Mouse (Mus musculus) embryonic facial prominence, embryonic 12.5 days (tissue): ENCODE results near the gene Hist1h3d. TPM values are rescaled to one million over a fixed set of nuclear protein-coding genes. Genes with fewer than 3 reads are reported as not detected.

Experiments used
- ATAC-seq: fragments of 200-750 bp; cut with Nextera tagmentation; 2 replicates; pipeline ENCODE4 v1.8.0; 2017; ENCODE audit not compliant: insufficient number of reproducible peaks, insufficient read depth, low FRiP score, low TSS enrichment
- H3K27ac ChIP-seq: fragments of 300-500 bp; sonication (generic); 2 replicates; pipeline ENCODE4 v1.5.1; 2016; ENCODE audit warnings: mild to moderate bottlenecking
- H3K27me3 ChIP-seq: fragments of 300-500 bp; sonication (generic); 2 replicates; pipeline ENCODE4 v1.6.1; 2016; ENCODE audit warnings: mild to moderate bottlenecking, moderate library complexity
- H3K36me3 ChIP-seq: fragments of 300-500 bp; sonication (generic); 2 replicates; pipeline ENCODE4 v1.6.1; 2016; ENCODE audit warnings: mild to moderate bottlenecking
- H3K4me1 ChIP-seq: fragments of 300-500 bp; sonication (generic); 2 replicates; pipeline ENCODE4 v1.6.1; 2016
- H3K4me2 ChIP-seq: fragments of 300-500 bp; sonication (generic); replicated peaks from 2 replicates; pipeline ENCODE4 v1.6.1; 2016; ENCODE audit warnings: mild to moderate bottlenecking, moderate library complexity
- H3K4me3 ChIP-seq: fragments of 300-500 bp; sonication (generic); 2 replicates; pipeline ENCODE4 v1.5.1; 2016; ENCODE audit warnings: mild to moderate bottlenecking
- H3K9ac ChIP-seq: fragments of 300-500 bp; sonication (generic); 2 replicates; pipeline ENCODE4 v1.6.1; 2016; ENCODE audit warnings: mild to moderate bottlenecking, moderate library complexity
- H3K9me3 ChIP-seq: fragments of 300-500 bp; sonication (generic); 2 replicates; pipeline ENCODE4 v1.6.1; 2016; ENCODE audit warnings: mild to moderate bottlenecking, moderate library complexity
- WGBS: fragments of 180-500 bp; shearing (Covaris S2); methylation state at CpG from one replicate; pipeline ENCODE4 v1.1.7; 2016; 5-methylcytosine and 5-hydroxymethylcytosine counted together
- polyA plus RNA-seq: library from polyadenylated mRNA; unstranded; fragments of >200 nt; fragmentation: Nextera tagmentation; extraction: Ambion mirVana; gene quantifications from 2 replicates; pipeline ENCODE4 v1.2.1, GENCODE M21; 2016

Hist1h3d gene
- polyA plus RNA-seq, 1 experiment from 2014 or later: 5.5 TPM

DNA sequence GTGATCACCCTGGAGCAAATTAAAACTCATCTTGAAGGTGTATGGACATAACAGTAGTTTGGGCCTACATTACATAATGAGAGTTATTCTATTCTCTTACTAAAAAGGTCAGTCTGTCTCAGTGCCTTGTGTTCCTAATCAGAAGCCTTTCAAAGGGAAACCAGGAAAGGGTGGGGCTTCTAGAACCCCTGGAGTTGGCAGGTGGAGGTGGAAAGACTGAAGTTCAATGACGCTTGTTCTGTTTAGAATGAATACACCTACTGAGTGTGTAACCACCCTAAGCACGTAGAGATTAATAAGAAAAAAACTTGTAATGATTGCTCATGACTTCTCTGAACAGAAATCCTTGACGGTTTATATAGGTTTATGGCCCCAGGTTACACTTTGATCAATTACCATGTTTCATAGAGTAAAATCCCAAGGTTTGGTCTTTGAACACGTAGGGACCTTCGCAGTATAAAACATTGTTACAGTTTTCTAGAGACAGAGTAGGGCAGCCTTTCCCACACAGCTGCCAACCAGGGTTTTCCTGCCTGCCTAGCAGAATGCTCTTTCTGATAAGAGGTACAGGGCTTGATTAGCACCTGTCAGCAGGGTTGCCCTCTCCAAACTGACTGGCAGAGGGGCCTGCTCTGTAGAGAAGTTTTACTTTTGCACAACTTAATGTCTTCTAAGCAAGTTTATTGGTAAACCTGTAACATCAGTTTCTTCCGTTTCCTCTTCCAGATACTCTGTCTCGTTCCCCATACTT lies 20.2 kb downstream of the Hist1h3d start:
- Histone ChIP-seq H3K4me3 (no peak overlapping the region), H3K4me1 (peaks cover 5% of the 10 kb centered on the region; the same call in 1 of the 2 replicates), H3K36me3 (no peaks in the 10 kb centered on the region), H3K9ac (no peak overlapping the region), H3K9me3 (no peaks in the 10 kb centered on the region), H3K27me3 (no peaks in the 10 kb centered on the region), H3K4me2 (no peak overlapping the region), H3K27ac (no peak overlapping the region)
- WGBS: 83% methylated on average over 7 of the region's 7 CpGs
- no peak for ATAC-seq

DNA sequence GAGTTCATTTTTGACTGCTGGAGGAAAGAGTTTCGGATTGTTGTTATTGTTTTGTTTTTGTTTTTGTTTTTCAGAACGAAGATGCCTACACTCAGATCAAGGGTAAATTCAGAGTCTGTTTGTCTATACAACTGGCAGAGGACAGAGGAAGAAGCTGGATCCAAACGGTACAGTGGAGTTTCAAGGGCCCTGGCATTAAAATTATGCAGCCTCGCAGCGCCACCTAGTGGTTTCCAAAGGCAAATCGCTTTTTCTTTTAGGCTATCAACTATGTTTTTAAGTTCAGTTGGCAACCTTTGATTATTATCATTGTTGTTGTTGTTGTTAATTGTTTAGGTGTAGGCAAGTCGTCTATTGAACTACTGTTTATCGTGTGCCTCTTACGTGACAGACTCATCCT lies 22.4 kb downstream of the Hist1h3d start:
- ATAC-seq: no peak

DNA sequence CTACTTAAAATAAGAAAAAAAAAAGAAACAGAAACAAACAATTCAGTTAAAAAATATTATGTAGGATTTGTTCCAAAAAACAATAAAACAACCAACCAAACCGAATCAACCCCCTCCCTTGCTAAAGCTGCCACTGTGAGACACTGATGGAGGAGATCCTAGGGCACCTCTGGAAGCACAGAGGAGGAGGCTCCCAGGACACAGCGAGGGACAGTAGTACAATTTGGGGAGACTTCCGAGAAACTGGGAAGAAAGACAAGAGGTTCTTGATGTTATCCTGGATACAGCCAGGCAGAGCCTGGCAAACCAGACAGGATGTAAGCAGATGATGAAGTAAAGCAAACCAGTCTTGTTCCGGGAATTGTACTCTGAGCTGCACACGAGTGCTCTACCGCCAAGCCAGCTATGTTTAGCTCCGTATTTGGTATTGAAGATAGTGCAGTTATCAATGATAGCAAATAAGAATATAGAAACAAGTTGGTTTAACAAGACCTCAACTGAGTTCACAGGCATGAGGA lies 27.7 kb downstream of the Hist1h3d start:
- Histone ChIP-seq H3K36me3 (no peaks in the 10 kb centered on the region), H3K27ac (no peak overlapping the region), H3K4me2 (no peak overlapping the region), H3K9me3 (no peaks in the 10 kb centered on the region), H3K9ac (no peak overlapping the region), H3K4me1 (no peaks in the 10 kb centered on the region), H3K27me3 (no peaks in the 10 kb centered on the region), H3K4me3 (no peak overlapping the region)
- no peak for ATAC-seq
- WGBS: 81% methylated on average over 7 of the region's 7 CpGs

More for the DNA sequence above, 22.4 kb downstream of the Hist1h3d start:
- 6% methylated on average over 9 of the region's 9 CpGs for WGBS
- peaks cover 3% of the 10 kb centered on the region; the same call in 1 of the 2 replicates for H3K4me1 ChIP-seq
- no peak overlapping the region for H3K4me2 ChIP-seq
- H3K36me3 ChIP-seq: no peaks in the 10 kb centered on the region
- no peaks in the 10 kb centered on the region for H3K27me3 ChIP-seq
- no peak overlapping the region for H3K27ac ChIP-seq
- H3K9me3 ChIP-seq: no peaks in the 10 kb centered on the region
- H3K4me3 ChIP-seq: no peak overlapping the region
- no peak overlapping the region for H3K9ac ChIP-seq

DNA sequence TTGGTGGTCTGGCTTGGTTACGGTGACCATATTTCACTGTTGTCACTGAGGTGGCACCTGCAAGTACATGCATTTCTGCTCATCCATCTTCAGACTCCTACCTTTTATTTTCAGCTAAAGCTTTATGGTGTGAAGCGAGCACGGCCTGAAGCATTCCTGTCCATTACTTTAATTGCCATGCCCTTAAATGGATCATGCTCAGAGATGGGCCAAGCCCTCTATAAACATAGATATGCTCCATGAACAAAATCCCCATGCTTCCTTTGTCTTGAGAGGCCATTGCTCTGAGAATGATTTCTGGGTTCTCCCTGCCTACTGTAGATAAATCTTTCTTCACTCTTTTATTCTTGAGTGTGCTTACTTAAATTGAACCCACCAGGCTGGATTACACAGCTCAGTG lies 28.9 kb downstream of the Hist1h3d start:
- Histone ChIP-seq H3K9ac (no peak overlapping the region), H3K9me3 (no peaks in the 10 kb centered on the region), H3K4me3 (no peak overlapping the region), H3K4me1 (no peaks in the 10 kb centered on the region), H3K27me3 (no peaks in the 10 kb centered on the region), H3K36me3 (no peaks in the 10 kb centered on the region), H3K4me2 (no peak overlapping the region), H3K27ac (no peak overlapping the region)
- no peak for ATAC-seq
- WGBS: 89% methylated on average over 3 of the region's 3 CpGs

DNA sequence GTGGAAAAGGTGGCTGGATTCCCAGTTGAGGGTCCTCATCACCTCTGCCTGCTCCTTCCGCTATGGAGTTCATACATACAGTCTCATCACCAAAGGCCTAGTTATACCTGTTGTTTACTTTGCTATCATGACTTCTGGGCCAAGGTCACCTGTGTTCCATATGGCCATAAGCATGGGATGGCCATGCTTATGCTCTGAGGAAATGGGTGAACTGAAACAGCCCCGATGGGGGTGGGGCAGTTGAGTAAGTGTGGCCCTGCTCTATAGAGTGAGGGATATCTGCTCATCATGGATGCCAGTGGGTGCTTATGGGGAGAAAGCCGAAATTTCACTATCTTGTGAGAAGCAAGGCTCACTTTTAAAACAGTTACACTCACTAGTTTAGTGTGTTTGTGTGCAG lies 29.5 kb downstream of the Hist1h3d start:
- Histone ChIP-seq H3K27me3 (no peaks in the 10 kb centered on the region), H3K4me2 (no peak overlapping the region), H3K27ac (no peak overlapping the region), H3K9ac (no peak overlapping the region), H3K4me1 (no peaks in the 10 kb centered on the region), H3K9me3 (no peaks in the 10 kb centered on the region), H3K36me3 (no peaks in the 10 kb centered on the region), H3K4me3 (no peak overlapping the region)
- WGBS: 90% methylated on average over 3 of the region's 3 CpGs
- ATAC-seq: no peak

DNA sequence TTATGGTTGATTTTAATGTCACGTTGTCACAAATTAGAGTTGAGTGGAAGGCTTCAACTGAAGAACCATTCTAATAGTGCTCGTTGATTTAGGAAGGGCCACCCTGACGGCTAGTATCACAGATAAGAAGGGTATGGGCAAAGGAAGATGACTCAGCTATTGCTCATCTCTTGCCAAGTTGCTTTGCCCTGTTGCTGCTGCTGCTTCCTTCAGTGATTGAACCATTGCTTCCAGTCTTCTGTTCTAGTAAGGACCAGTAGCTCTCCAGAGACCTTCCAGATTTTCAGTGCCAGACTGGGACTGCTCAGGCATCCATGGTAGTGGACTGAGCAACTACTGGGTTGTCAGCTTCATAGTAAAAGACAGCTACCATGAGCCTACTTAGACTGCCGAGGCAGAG lies 33.6 kb downstream of the Hist1h3d start:
- H3K27ac ChIP-seq: no peak overlapping the region
- no peak overlapping the region for H3K9ac ChIP-seq
- H3K4me3 ChIP-seq: no peak overlapping the region
- no peaks in the 10 kb centered on the region for H3K9me3 ChIP-seq
- no peak for ATAC-seq
- no peaks in the 10 kb centered on the region for H3K27me3 ChIP-seq
- WGBS: 84% methylated on average over 4 of the region's 4 CpGs
- H3K4me1 ChIP-seq: no peaks in the 10 kb centered on the region
- no peak overlapping the region for H3K4me2 ChIP-seq
- no peaks in the 10 kb centered on the region for H3K36me3 ChIP-seq

DNA sequence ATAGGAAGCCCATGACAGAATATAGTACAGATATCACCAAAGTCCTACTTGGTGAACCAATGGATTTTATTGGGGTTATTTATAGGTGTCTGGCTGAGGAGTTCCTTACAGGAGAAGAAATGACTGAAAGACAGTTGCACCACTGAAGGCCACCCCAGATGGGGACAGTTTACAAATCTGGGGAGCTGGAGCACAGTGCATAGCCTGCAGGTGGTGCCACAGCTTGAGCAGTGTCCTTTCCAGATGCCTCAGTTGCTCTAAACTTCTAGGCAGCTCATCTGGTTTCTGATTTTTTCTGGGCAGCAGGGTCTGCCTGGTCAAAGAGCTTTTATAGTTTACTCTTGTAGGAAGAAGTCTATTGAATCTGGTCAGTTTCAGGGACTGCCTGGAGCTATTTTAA lies 34.3 kb downstream of the Hist1h3d start:
- no peak overlapping the region for H3K4me3 ChIP-seq
- no peaks in the 10 kb centered on the region for H3K9me3 ChIP-seq
- no peaks in the 10 kb centered on the region for H3K36me3 ChIP-seq
- H3K9ac ChIP-seq: no peak overlapping the region
- no peaks in the 10 kb centered on the region for H3K4me1 ChIP-seq
- no peak overlapping the region for H3K4me2 ChIP-seq
- no peak for ATAC-seq
- no peak overlapping the region for H3K27ac ChIP-seq
- H3K27me3 ChIP-seq: no peaks in the 10 kb centered on the region

DNA sequence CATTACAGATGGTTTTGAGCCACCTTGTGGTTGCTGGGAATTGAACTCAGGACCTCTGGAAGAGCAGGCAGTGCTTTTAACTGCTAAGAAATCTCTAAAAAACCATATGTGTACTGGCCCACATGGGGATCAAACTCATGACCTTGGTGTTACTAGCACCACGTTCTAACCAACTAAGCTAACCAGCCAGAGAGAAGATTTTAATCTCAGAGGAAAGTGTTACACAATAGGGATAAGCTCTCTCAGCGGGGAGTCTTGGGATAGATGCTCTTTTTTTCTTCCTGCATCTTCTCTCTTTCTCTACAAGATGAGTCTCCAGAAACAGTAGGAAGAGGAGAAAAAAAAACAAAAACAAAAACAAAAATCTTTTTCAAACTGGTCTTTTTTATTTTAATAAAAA lies 34.8 kb downstream of the Hist1h3d start:
- H3K4me1 ChIP-seq: no peaks in the 10 kb centered on the region
- H3K4me2 ChIP-seq: no peak overlapping the region
- 65% methylated on average over 2 of the region's 2 CpGs for WGBS
- H3K9ac ChIP-seq: no peak overlapping the region
- H3K9me3 ChIP-seq: no peaks in the 10 kb centered on the region
- no peak overlapping the region for H3K4me3 ChIP-seq
- no peaks in the 10 kb centered on the region for H3K36me3 ChIP-seq
- no peak overlapping the region for H3K27ac ChIP-seq
- H3K27me3 ChIP-seq: no peaks in the 10 kb centered on the region
- no peak for ATAC-seq

DNA sequence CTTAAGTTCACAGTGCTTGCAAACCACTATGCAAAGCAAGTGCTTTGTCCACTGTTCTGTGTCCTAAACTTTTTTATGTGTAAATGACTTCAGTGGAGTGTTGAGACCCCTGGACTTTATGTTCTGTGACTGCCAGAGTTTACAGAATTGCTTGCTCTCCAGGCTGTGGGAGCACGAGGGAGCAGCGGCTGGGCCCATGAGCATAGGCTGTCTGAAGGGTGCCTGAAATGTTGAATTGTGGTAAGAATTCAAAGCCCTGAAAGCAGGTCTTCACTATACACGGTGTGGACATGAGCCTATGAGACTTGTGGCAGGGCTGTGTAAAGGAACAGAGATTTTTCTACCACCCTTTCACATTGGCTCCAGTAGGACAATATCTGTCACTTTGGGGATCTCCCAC lies 36.1 kb downstream of the Hist1h3d start:
- no peak overlapping the region for H3K4me2 ChIP-seq
- H3K27me3 ChIP-seq: no peaks in the 10 kb centered on the region
- H3K9me3 ChIP-seq: no peaks in the 10 kb centered on the region
- no peak overlapping the region for H3K27ac ChIP-seq
- ATAC-seq: no peak
- H3K4me1 ChIP-seq: no peaks in the 10 kb centered on the region
- 89% methylated on average over 3 of the region's 3 CpGs for WGBS
- H3K4me3 ChIP-seq: no peak overlapping the region
- H3K36me3 ChIP-seq: no peaks in the 10 kb centered on the region
- H3K9ac ChIP-seq: no peak overlapping the region

DNA sequence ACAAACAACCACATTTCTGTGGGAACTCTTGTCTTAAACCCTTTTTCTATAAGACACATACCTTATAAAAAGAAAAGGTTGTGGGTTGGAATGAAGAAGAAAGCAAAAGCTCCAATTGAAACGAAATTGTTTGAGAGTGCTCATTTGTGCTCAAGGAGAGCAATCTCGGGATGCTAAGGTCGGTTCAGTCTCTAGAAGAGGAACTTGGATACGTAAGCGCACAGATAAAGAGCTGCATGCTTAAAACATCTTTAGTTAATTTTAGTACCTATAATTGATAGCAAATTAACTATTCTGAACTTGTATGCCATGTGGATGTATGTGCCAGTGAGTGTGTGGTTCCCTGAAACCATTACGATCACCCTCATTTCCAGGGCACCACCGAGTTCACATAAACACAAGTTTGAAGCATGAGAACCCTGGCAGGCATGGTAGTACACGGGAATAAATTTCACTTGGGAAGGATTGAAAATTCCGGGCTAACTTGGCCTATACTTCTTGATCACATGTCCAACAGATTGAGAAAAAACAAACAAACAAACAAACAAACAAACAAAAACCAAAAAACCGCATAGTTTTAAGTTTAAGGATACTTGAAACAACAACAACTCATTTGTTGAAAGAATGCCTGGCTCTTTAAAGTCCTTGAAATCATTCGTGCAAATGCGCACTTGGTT lies 44.6 kb downstream of the Hist1h3d start:
- no peak for ATAC-seq
- H3K4me2 ChIP-seq: peak overlapping the region; percentile 82
- H3K9ac ChIP-seq: peak overlapping the region; percentile 66
- H3K36me3 ChIP-seq: no peaks in the 10 kb centered on the region
- peak overlapping the region; percentile 98 for H3K27ac ChIP-seq
- peak overlapping the region; percentile 69 for H3K4me3 ChIP-seq
- H3K9me3 ChIP-seq: no peaks in the 10 kb centered on the region
- H3K4me1 ChIP-seq: 0 out of 2 replicates have a peak, but pooled peaks cover 2% of the 10 kb centered on the region
- 56% methylated on average over 12 of the region's 12 CpGs for WGBS
- H3K27me3 ChIP-seq: no peaks in the 10 kb centered on the region

DNA sequence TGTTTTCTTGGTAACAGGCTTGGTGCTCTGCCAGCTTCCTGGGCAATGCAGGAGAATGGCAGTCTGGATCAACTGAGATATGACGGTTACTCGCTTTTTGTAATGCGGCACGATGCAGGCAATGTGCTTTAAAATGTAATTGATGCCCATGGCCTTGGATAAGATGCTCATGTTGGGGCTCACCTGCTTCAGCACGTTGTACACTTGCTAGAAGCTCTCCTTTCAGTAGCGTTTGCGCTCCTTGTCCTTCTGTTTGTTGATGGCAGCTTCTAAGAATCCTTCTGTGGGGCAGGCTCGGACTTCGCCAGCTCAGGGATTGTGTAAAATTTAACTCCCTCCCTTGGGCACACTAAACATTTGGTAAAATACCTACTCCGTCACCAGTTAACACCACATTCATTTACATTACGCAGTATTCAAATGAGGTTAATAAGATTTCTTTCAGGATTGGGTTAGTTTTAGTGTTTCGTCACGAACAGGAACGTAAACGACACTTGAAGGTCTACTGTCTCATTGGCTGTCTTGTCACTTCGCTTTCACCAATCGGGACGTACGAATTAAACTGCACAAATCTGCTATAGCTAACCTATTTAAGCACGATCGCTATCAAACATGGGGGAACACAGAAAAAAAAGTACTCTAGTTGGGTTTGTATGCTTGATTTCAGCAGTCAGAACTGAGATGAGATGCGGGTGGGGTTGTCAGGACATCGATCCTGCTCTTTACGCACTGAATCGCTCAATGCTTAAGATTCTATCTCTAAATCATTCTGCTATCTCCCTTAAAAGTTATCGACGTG lies 45.4 kb downstream of the Hist1h3d start, which contains the start of gene Hist1h2be:
Hist1h2be (minus strand) TSS at position 392 of the 799 bp plus-strand sequence.
- no peaks in the 10 kb centered on the region for H3K36me3 ChIP-seq
- peak within 1 kb of the TSS; percentile 98 for H3K27ac ChIP-seq
- H3K27me3 ChIP-seq: no peaks in the 10 kb centered on the region
- no peaks in the 10 kb centered on the region for H3K9me3 ChIP-seq
- under 1% methylated on average over 27 of the region's 27 CpGs for WGBS
- 0 out of 2 replicates have a peak, but pooled peaks cover 2% of the 10 kb centered on the region for H3K4me1 ChIP-seq
- H3K4me3 ChIP-seq: peak within 1 kb of the TSS; percentile 69
- H3K4me2 ChIP-seq: peak within 1 kb of the TSS; percentile 82
- ATAC-seq: peak; percentile 83
- peak within 1 kb of the TSS; percentile 94 for H3K9ac ChIP-seq
